Mouse (Mus musculus) liver, embryonic 11.5 days (tissue): ENCODE results near the gene Efcab8. TPM values are rescaled to one million over a fixed set of nuclear protein-coding genes. Genes with fewer than 3 reads are reported as not detected.

Experiments
- ATAC-seq: fragments of 200-750 bp; cut with Nextera tagmentation; replicated peaks from 2 replicates; pipeline ENCODE4 v1.8.0; 2017; ENCODE audit warnings: moderate number of reproducible peaks, mild to moderate bottlenecking, moderate TSS enrichment, moderate library complexity; ENCODE audit not compliant: low FRiP score
- DNase-seq: peaks from one replicate; pipeline ENCODE4 v3.0.0-alpha.2; 2017; ENCODE audit warnings: low spot score
- H3K27ac ChIP-seq: fragments of 300-500 bp; sonication (generic); 2 replicates; pipeline ENCODE4 v1.5.1; 2014; ENCODE audit warnings: mild to moderate bottlenecking, low read depth, low read length, control low read depth
- H3K27me3 ChIP-seq: fragments of 300-500 bp; sonication (generic); replicated peaks from 2 replicates; pipeline ENCODE4 v1.6.1; 2014; ENCODE audit warnings: low read length, mixed read lengths; ENCODE audit not compliant: control insufficient read depth, insufficient read depth
- H3K36me3 ChIP-seq: fragments of 300-500 bp; sonication (generic); 2 replicates; pipeline ENCODE4 v1.6.1; 2014; ENCODE audit warnings: mild to moderate bottlenecking, low read length, moderate library complexity, mixed read lengths; ENCODE audit not compliant: control insufficient read depth, insufficient read depth
- H3K4me1 ChIP-seq: fragments of 300-500 bp; sonication (generic); replicated peaks from 2 replicates; pipeline ENCODE4 v1.6.1; 2014; ENCODE audit warnings: low read length, mixed read lengths; ENCODE audit not compliant: control insufficient read depth, insufficient read depth
- H3K4me2 ChIP-seq: fragments of 300-500 bp; sonication (generic); 2 replicates; pipeline ENCODE4 v1.6.1; 2014; ENCODE audit warnings: mild to moderate bottlenecking, control low read depth, moderate library complexity
- H3K4me3 ChIP-seq: fragments of 300-500 bp; sonication (generic); 2 replicates; pipeline ENCODE4 v1.5.1; 2014; ENCODE audit warnings: low read depth, low read length, control low read depth
- H3K9ac ChIP-seq: fragments of 300-500 bp; sonication (generic); 2 replicates; pipeline ENCODE4 v1.6.1; 2014; ENCODE audit warnings: low read depth, low read length, control low read depth
- H3K9me3 ChIP-seq: fragments of 300-500 bp; sonication (generic); 2 replicates; pipeline ENCODE4 v1.6.1; 2016; ENCODE audit warnings: low read length, inconsistent platforms, mixed read lengths; ENCODE audit not compliant: control insufficient read depth
- WGBS: fragments of 180-500 bp; shearing (Covaris S2); extraction: QIAGEN DNeasy Blood & Tissue Kit; methylation state at CpG from one replicate; pipeline ENCODE4 v1.1.7; 2014; 5-methylcytosine and 5-hydroxymethylcytosine counted together
- polyA plus RNA-seq: library from polyadenylated mRNA; unstranded; fragments of >200 nt; fragmentation: Nextera tagmentation; extraction: Ambion mirVana; gene quantifications from 2 replicates; pipeline ENCODE4 v1.2.1, GENCODE M21; 2014

The Efcab8 gene
- polyA plus RNA-seq, 1 experiment from 2014 or later = 0.07 TPM

- Histone ChIP-seq H3K9me3 (no peaks in the 10 kb centered on the region), H3K4me1 (no peaks in the 10 kb centered on the region), H3K4me3 (no peak overlapping the region), H3K27ac (no peak overlapping the region), H3K9ac (no peak overlapping the region), H3K36me3 (no peaks in the 10 kb centered on the region), H3K4me2 (no peak overlapping the region), H3K27me3 (no peaks in the 10 kb centered on the region)
- WGBS = 80% methylated on average over 8 of the region's 8 CpGs
- ATAC-seq (no peak), DNase-seq (no peak)
Observed at GRCm38 (mm10) chr2:153842854-153843253, 63.1 kb downstream of the Efcab8 start.

- WGBS = 78% methylated on average over 3 of the region's 3 CpGs
Observed at GRCm38 (mm10) chr2:153848389-153848788, 68.7 kb downstream of the Efcab8 start.

GRCm38 (mm10) chr2:153850351-153851029 lies 70.8 kb downstream of the Efcab8 start:
- 81% methylated on average over 6 of the region's 6 CpGs for WGBS
- Histone ChIP-seq H3K4me3 (no peak overlapping the region), H3K4me1 (no peaks in the 10 kb centered on the region), H3K27ac (no peak overlapping the region), H3K27me3 (no peaks in the 10 kb centered on the region), H3K9me3 (no peaks in the 10 kb centered on the region), H3K36me3 (no peaks in the 10 kb centered on the region), H3K4me2 (no peak overlapping the region), H3K9ac (no peak overlapping the region)
- DNase-seq (no peak), ATAC-seq (no peak)

More at GRCm38 (mm10) chr2:153848389-153848788, 68.7 kb downstream of the Efcab8 start:
- Histone ChIP-seq H3K4me3 (no peak overlapping the region), H3K27ac (no peak overlapping the region), H3K9ac (no peak overlapping the region), H3K9me3 (no peaks in the 10 kb centered on the region), H3K36me3 (no peaks in the 10 kb centered on the region), H3K4me2 (no peak overlapping the region), H3K4me1 (no peaks in the 10 kb centered on the region), H3K27me3 (no peaks in the 10 kb centered on the region)
- DNase-seq (no peak), ATAC-seq (no peak)

GRCm38 (mm10) chr2:153851030-153851360 lies 71.3 kb downstream of the Efcab8 start:
- Histone ChIP-seq H3K4me1 (no peaks in the 10 kb centered on the region), H3K9me3 (no peaks in the 10 kb centered on the region), H3K27ac (no peak overlapping the region), H3K4me3 (no peak overlapping the region), H3K4me2 (no peak overlapping the region), H3K27me3 (no peaks in the 10 kb centered on the region), H3K9ac (no peak overlapping the region), H3K36me3 (no peaks in the 10 kb centered on the region)
- no peak for ATAC-seq
- peak; percentile 41 for DNase-seq
- 41% methylated on average over 4 of the region's 4 CpGs for WGBS

GRCm38 (mm10) chr2:153853544-153853943 lies 73.8 kb downstream of the Efcab8 start:
- ATAC-seq (no peak), DNase-seq (no peak)
- Histone ChIP-seq H3K27ac (no peak overlapping the region), H3K9ac (no peak overlapping the region), H3K4me1 (no peaks in the 10 kb centered on the region), H3K4me2 (no peak overlapping the region), H3K27me3 (no peaks in the 10 kb centered on the region), H3K4me3 (no peak overlapping the region), H3K36me3 (no peaks in the 10 kb centered on the region), H3K9me3 (no peaks in the 10 kb centered on the region)
- 20% methylated on average over 5 of the region's 5 CpGs for WGBS

GRCm38 (mm10) chr2:153859581-153859980 lies 79.8 kb downstream of the Efcab8 start:
- WGBS = 89% methylated on average over 2 of the region's 2 CpGs
- no peak for DNase-seq
- Histone ChIP-seq H3K9me3 (no peaks in the 10 kb centered on the region), H3K4me2 (no peak overlapping the region), H3K4me1 (no peaks in the 10 kb centered on the region), H3K27me3 (no peaks in the 10 kb centered on the region), H3K9ac (no peak overlapping the region), H3K4me3 (no peak overlapping the region), H3K27ac (no peak overlapping the region), H3K36me3 (no peaks in the 10 kb centered on the region)
- no peak for ATAC-seq

GRCm38 (mm10) chr2:153860315-153860714 lies 80.6 kb downstream of the Efcab8 start:
- Histone ChIP-seq H3K36me3 (no peaks in the 10 kb centered on the region), H3K4me1 (no peaks in the 10 kb centered on the region), H3K4me2 (no peak overlapping the region), H3K4me3 (no peak overlapping the region), H3K27me3 (no peaks in the 10 kb centered on the region), H3K9ac (no peak overlapping the region), H3K9me3 (no peaks in the 10 kb centered on the region), H3K27ac (no peak overlapping the region)
- no peak for DNase-seq
- WGBS = 86% methylated on average over 11 of the region's 11 CpGs
- no peak for ATAC-seq

- no peaks in the 10 kb centered on the region for H3K9me3 ChIP-seq
- H3K27me3 ChIP-seq = no peaks in the 10 kb centered on the region
- H3K27ac ChIP-seq = no peak overlapping the region
- H3K9ac ChIP-seq = no peak overlapping the region
- WGBS = 61% methylated on average over 3 of the region's 3 CpGs
- H3K4me1 ChIP-seq = no peaks in the 10 kb centered on the region
- DNase-seq (no peak), ATAC-seq (no peak)
- H3K36me3 ChIP-seq = no peaks in the 10 kb centered on the region
- no peak overlapping the region for H3K4me3 ChIP-seq
- no peak overlapping the region for H3K4me2 ChIP-seq
Observed at GRCm38 (mm10) chr2:153860715-153861114, 81.0 kb downstream of the Efcab8 start.

GRCm38 (mm10) chr2:153861960-153862359 lies 82.2 kb downstream of the Efcab8 start:
- Histone ChIP-seq H3K9ac (no peak overlapping the region), H3K27ac (no peak overlapping the region), H3K9me3 (no peaks in the 10 kb centered on the region), H3K27me3 (no peaks in the 10 kb centered on the region), H3K4me3 (no peak overlapping the region), H3K4me2 (no peak overlapping the region), H3K4me1 (no peaks in the 10 kb centered on the region), H3K36me3 (no peaks in the 10 kb centered on the region)
- 77% methylated on average over 3 of the region's 3 CpGs for WGBS
- ATAC-seq = no peak
- DNase-seq = no peak
